Mouse (Mus musculus): ENCODE measurements around the gene Tpte.

GRCm38 (mm10) chr8:22302896-22303306 lies 19.7 kb downstream of the Tpte start:
- no peak for TF ChIP-seq CTCF (IDR thresholded peaks at IDR 0.05; ENCODE audit: low read depth, low read length)
- no peak for TF ChIP-seq POLR2A (IDR thresholded peaks at IDR 0.05; ENCODE audit: borderline replicate concordance, low read depth, low read length)

All from bone marrow macrophage, adult 2 months (primary cell).